Mouse (Mus musculus) brown adipose tissue, adult 24 weeks (tissue): ENCODE results near the gene Aif1. TPM values are rescaled to one million over a fixed set of nuclear protein-coding genes. Genes with fewer than 3 reads are reported as not detected.

ENCODE experiments used
- H3K27ac ChIP-seq: fragments of 200-500 bp; replicated peaks from 2 replicates; pipeline ENCODE4 v1.5.1; 2012; ENCODE audit warnings: low read depth, mild to moderate bottlenecking, low read length
- H3K4me1 ChIP-seq: fragments of 200-500 bp; 2 replicates; pipeline ENCODE4 v1.6.1; 2012; ENCODE audit warnings: low read length, mixed read lengths; ENCODE audit not compliant: control insufficient read depth, insufficient read depth, insufficient read length
- H3K4me3 ChIP-seq: fragments of 200-500 bp; 2 replicates; pipeline ENCODE4 v1.5.1; 2012; ENCODE audit warnings: low read depth, mild to moderate bottlenecking, low read length, moderate library complexity; ENCODE audit not compliant: insufficient read depth
- polyA plus RNA-seq: library from polyadenylated mRNA; stranded (reverse); fragments of >200 nt; gene quantifications from 2 replicates; pipeline ENCODE4 v1.2.4, GENCODE M21; 2012; ENCODE audit not compliant: missing spikeins, insufficient read depth, insufficient read length

Aif1 gene
- polyA plus RNA-seq, 1 experiment: 10.5 TPM

GRCm38 (mm10) chr17:35201128-35201527 is 25.3 kb upstream of the Aif1 start:
- peak overlapping the region; percentile 76 for H3K27ac ChIP-seq
- H3K4me3 ChIP-seq: peak overlapping the region; percentile 61
- peaks cover 6% of the 10 kb centered on the region for H3K4me1 ChIP-seq

DNA sequence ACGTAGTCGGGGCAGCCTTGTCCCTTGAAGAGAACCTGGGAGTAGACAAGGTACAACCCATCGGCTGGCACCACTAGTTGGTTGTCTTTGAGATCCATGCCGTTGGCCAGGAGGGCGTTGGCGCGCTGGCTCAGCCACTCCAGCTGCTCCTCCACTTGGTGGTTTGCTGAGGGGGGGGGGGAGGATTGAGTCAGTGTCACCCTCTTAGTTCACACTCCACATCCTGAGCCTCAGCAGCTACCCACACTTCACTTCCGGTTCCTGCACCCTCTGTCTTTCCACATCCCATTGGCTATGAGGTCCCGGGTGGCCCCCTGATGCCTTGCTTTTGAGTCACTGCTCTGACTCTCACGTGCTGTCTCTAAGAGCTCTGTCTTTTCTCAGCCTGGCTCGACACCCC is 24.5 kb upstream of the Aif1 start:
- Histone ChIP-seq H3K4me1 (peaks cover 6% of the 10 kb centered on the region), H3K4me3 (peak overlapping the region; percentile 61), H3K27ac (peak overlapping the region; percentile 64)

DNA sequence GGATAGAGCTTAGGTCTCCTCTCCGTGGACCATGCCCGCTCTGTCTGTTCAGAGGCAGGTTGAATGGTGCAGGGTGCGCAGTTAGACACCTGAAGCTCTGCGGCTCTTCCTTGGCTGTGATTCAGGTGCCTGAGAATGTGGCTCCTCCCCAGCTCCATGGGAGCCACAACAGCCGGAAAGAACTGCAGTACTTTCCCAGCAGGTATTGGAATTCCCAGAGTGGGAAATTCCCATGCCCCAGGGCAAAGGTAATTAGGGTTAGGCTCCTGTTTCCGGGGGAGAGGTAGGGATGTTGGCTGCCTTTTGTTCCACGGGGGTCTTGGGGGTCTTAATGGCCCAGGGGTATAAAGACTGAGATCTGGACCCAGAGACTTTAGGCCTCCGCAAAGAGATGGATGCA is 23.1 kb upstream of the Aif1 start:
- H3K4me1 ChIP-seq: peaks cover 6% of the 10 kb centered on the region
- H3K27ac ChIP-seq: peak overlapping the region; percentile 48; the same call in 1 of the 2 replicates
- no peak overlapping the region for H3K4me3 ChIP-seq

DNA sequence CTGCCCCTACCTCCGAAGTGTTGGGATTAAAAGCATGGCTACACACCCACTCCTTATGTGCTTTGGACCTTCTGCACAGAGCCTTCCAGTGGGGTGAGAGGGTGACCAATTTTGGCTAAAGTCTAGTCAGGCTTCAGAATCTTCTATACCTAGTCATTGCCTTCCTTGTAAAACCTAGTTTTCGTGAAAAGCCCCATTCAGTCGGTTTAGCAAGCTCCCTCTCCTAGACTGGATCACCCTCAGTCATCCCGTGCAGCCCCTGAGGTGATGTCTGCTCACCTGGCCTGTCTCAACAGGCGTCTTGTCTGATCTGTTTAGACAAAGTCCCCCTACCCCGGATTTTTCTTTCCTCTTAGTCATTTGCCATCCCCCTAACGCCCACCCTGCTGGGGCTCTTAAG is 22.2 kb upstream of the Aif1 start:
- peaks cover 6% of the 10 kb centered on the region for H3K4me1 ChIP-seq
- H3K27ac ChIP-seq: no peak overlapping the region
- H3K4me3 ChIP-seq: no peak overlapping the region

GRCm38 (mm10) chr17:35197126-35197525 is 21.3 kb upstream of the Aif1 start:
- Histone ChIP-seq H3K27ac (no peak overlapping the region), H3K4me1 (peaks cover 6% of the 10 kb centered on the region), H3K4me3 (no peak overlapping the region)

DNA sequence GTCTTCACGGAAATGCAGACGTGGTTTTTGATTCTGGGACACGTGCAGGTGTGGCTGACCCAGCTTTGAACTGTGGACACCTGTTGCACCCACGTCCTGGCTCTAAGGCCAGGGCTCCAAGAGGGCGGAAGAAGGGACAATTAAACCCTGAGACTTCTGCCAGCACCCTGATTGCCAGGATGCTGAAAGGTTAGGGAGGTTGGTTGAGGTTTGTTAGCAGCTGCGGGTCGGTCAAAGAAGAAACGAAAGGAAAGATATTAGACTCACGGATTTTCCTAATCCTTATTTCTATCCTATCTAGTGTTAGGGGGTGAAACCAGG is 20.4 kb upstream of the Aif1 start:
- no peak overlapping the region for H3K27ac ChIP-seq
- H3K4me3 ChIP-seq: peak overlapping the region; percentile 76
- peaks cover 6% of the 10 kb centered on the region for H3K4me1 ChIP-seq

DNA sequence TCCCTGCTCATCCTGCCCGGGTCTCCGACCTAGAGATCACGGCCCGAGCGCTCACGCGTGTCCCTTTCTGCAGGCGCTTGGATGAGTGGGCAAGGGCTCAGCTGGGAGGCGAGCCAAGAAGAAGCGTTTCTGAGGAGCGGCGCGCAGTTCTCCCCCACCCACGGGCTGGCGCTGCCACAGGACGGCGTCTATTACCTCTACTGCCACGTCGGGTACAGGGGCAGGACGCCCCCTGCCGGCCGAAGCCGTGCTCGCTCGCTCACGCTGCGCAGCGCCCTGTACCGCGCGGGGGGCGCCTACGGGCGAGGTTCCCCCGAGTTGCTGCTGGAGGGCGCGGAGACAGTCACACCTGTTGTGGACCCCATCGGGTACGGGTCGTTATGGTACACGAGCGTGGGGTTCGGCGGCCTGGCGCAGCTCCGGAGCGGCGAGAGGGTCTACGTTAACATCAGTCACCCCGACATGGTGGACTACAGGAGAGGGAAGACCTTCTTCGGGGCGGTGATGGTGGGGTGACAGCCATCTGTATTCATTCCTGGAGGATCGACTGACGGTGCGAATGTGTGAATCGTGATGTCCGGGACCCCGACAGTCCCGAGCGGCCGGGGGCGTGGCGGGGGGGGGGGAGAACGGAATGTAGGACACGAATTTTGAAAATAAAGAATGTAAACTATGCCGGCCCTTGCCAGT is 19.9 kb upstream of the Aif1 start:
- Histone ChIP-seq H3K4me1 (peaks cover 5% of the 10 kb centered on the region), H3K27ac (peak overlapping the region; percentile 33; the same call in 1 of the 2 replicates), H3K4me3 (peak overlapping the region; percentile 76)

DNA sequence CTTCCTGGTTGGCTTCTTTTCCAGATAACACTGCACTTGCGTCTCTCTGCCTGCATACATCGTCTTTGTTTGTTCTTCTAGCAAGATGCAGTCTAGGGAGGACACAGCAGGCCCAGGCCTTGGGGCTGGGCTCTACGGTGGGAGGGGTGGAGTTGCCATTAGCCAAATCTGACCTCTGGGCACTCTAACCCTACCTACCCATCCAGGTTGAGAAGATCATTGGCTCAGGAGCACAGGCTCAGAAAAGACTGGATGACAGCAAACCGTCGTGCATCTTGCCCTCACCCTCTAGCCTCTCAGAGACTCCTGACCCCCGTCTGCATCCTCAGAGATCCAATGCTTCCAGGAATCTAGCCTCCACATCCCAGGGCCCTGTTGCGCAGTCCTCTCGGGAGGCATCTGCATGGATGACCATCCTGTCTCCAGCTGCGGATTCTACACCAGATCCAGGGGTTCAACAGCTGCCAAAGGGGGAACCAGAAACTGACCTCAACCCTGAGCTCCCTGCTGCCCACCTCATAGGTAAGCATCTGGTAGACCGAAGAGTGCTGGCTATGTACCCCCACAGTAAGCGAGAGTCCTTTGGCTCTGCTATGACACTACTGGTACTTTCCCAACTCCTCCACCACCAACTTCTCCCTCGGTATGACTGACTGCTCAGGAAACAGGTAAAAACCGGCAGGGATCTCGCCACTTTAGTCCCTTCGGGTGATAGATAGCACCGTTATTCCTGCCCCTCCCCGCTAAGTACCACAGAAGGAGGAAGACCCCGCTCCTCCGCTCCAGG is 19.2 kb upstream of the Aif1 start:
- Histone ChIP-seq H3K4me3 (peak overlapping the region; percentile 76), H3K4me1 (peaks cover 3% of the 10 kb centered on the region), H3K27ac (no peak overlapping the region)

DNA sequence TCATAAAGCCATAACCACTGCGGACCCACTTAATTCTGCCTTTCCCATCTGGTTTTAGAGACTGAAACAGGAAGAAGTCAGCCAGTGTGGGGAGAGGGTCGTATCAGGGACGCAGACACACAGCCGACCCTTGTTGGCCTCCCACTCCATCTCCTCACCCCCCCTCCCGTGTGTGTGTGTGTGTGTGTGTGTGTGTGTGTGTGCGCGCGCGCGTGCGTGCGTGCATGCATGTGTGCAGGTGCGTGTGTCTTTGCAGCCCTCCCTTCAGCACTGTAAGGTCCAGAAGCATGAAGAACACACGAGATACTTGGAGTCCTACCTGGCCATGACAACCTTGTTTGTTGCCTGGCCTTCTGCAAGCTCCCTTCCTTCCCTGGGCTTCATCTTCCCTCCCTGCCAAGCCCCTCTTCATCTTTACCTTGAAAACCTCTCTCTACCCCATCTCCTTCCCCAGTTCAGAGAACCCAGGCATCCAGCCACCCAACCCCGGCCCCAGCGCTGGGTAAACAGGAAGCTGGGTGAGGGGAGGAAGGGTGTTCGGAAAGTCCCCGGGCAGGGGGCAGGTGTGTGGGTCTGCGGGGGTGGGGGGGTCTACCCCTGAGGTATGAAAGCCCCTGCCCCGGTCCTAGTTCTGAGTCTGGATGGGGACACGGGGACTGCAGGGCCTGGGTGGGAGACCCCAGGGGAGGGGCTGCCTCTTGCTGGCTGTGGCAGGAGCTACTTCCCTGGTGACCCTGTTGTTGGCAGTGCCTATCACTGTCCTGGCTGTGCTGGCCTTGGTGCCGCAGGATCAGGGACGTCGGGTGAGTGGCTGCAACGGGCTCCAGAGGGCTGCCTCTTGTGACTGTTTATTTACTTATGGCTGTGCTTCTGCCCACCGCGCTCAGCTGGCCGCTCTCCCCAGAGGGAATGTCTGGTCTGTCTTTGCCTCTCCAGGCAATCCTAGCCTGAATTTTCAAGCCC is 18.3 kb upstream of the Aif1 start, which contains the start of gene Ltb:
Gene Ltb (plus strand): TSS at position 559 of the 963 bp plus-strand sequence.
- H3K4me1 ChIP-seq: peaks cover 3% of the 10 kb centered on the region
- peak within 1 kb of the TSS; percentile 76 for H3K4me3 ChIP-seq
- H3K27ac ChIP-seq: no peak within 1 kb of the TSS

GRCm38 (mm10) chr17:35192924-35193323 is 17.1 kb upstream of the Aif1 start:
- H3K4me1 ChIP-seq: no peaks in the 10 kb centered on the region; the same call in 1 of the 2 replicates
- no peak overlapping the region for H3K27ac ChIP-seq
- H3K4me3 ChIP-seq: no peak overlapping the region

DNA sequence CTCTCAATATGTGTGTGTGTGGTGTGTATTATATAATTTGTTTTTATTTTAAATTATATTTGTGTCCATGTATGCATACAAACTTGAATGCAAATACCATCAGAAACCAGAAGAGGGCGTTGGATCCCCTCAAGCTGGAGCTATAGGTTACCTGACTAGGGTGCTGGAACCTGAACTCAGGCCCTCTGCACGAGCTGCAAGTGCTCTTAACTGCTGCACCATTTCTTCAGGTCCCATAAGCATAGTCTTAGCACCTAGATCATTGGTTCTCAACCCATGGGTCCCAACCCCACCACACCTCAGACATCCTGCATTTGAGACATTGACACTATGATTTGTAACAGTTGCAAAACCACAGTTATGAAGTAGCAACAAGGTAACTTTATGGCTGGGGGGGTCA is 15.9 kb upstream of the Aif1 start:
- Histone ChIP-seq H3K4me1 (no peaks in the 10 kb centered on the region; the same call in 1 of the 2 replicates), H3K4me3 (no peak overlapping the region), H3K27ac (no peak overlapping the region)

DNA sequence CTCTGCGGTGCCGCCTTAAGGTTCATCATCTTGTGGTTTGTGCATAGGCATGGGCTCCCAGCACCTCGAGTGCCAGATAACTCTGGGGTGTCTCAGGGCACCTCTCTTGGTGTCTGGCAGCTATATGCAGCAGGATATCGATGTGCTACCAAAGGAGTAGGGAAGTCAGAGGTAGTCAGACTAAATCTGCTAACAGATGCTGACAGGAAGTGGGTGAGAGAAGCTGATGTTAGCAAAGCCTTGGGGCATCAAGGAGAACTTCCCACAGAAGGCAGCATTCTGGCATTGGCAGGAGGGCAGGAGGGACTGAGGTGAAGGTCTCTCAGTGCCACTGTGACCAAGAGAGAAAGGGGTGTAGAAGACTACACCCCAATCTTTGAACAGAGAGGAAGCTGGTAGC is 14.2 kb upstream of the Aif1 start:
- Histone ChIP-seq H3K4me1 (peaks cover 2% of the 10 kb centered on the region; the same call in 1 of the 2 replicates), H3K27ac (peak overlapping the region; percentile 39; the same call in 1 of the 2 replicates), H3K4me3 (no peak overlapping the region)

GRCm38 (mm10) chr17:35189186-35189585 is 13.3 kb upstream of the Aif1 start:
- Histone ChIP-seq H3K27ac (peak overlapping the region; percentile 39; the same call in 1 of the 2 replicates), H3K4me1 (peaks cover 2% of the 10 kb centered on the region; the same call in 1 of the 2 replicates), H3K4me3 (no peak overlapping the region)

- H3K27ac ChIP-seq: peak within 1 kb of the TSS; percentile 82
- H3K4me3 ChIP-seq: peak within 1 kb of the TSS; percentile 47
- H3K4me1 ChIP-seq: peaks cover 2% of the 10 kb centered on the region; the same call in 1 of the 2 replicates
Measured at GRCm38 (mm10) chr17:35187959-35188610, 12.2 kb upstream of the Aif1 start, which contains the start of gene Lst1. TSS of gene Lst1 (minus strand) at chr17:35188439.
